Mouse (Mus musculus) ovary, postnatal 36 days (tissue): ENCODE measurements around the gene Spata2.

ENCODE experiments used
- DNase-seq: peaks from one replicate; pipeline ENCODE4 v3.0.0; 2022; ENCODE audit warnings: low spot score, mixed read lengths

Gene Spata2

GRCm38 (mm10) chr2:167447207-167447606, 45.5 kb downstream of the Spata2 start:
- DNase-seq, result no peak

GRCm38 (mm10) chr2:167445911-167446780, 46.5 kb downstream of the Spata2 start:
- peak; percentile 39 for DNase-seq

GRCm38 (mm10) chr2:167443411-167444193, 49.1 kb downstream of the Spata2 start:
- no peak for DNase-seq

GRCm38 (mm10) chr2:167439422-167439821, 53.3 kb downstream of the Spata2 start:
- DNase-seq, result no peak

- DNase-seq, result no peak
Measured at GRCm38 (mm10) chr2:167436371-167436770, 56.3 kb downstream of the Spata2 start.

- DNase-seq, result no peak
Measured at GRCm38 (mm10) chr2:167435631-167436030, 57.1 kb downstream of the Spata2 start.

- no peak for DNase-seq
Measured at GRCm38 (mm10) chr2:167434570-167434969, 58.1 kb downstream of the Spata2 start.

GRCm38 (mm10) chr2:167431418-167431776, 61.3 kb downstream of the Spata2 start:
- no peak for DNase-seq
